Mouse (Mus musculus) heart, embryonic 11.5 days (tissue): ENCODE measurements around the gene Gdpd4. TPM values are rescaled to one million over a fixed set of nuclear protein-coding genes. Genes with fewer than 3 reads are reported as not detected.

Source experiments
- ATAC-seq: fragments of 200-750 bp; cut with Nextera tagmentation; replicated peaks from 2 replicates; pipeline ENCODE4 v1.8.0; 2017; ENCODE audit warnings: moderate library complexity; ENCODE audit not compliant: insufficient number of reproducible peaks, low FRiP score, low TSS enrichment
- H3K27ac ChIP-seq: fragments of 300-500 bp; sonication (generic); 2 replicates; pipeline ENCODE4 v1.5.1; 2014; ENCODE audit warnings: mild to moderate bottlenecking, low read depth, low read length
- H3K27me3 ChIP-seq: fragments of 300-500 bp; sonication (generic); 2 replicates; pipeline ENCODE4 v1.6.1; 2014; ENCODE audit warnings: mild to moderate bottlenecking, low read length, mixed read lengths; ENCODE audit not compliant: control insufficient read depth, insufficient read depth
- H3K36me3 ChIP-seq: fragments of 300-500 bp; sonication (generic); 2 replicates; pipeline ENCODE4 v1.6.1; 2014; ENCODE audit warnings: mild to moderate bottlenecking, low read length, moderate library complexity, mixed read lengths; ENCODE audit not compliant: control insufficient read depth, insufficient read depth
- H3K4me1 ChIP-seq: fragments of 300-500 bp; sonication (generic); 2 replicates; pipeline ENCODE4 v1.6.1; 2014; ENCODE audit warnings: low read length; ENCODE audit not compliant: control insufficient read depth, insufficient read depth
- H3K4me2 ChIP-seq: fragments of 300-500 bp; sonication (generic); 2 replicates; pipeline ENCODE4 v1.6.1; 2014; ENCODE audit warnings: mild to moderate bottlenecking, moderate library complexity
- H3K4me3 ChIP-seq: fragments of 300-500 bp; sonication (generic); 2 replicates; pipeline ENCODE4 v1.5.1; 2014; ENCODE audit warnings: low read depth, low read length
- H3K9ac ChIP-seq: fragments of 300-500 bp; sonication (generic); 2 replicates; pipeline ENCODE4 v1.6.1; 2014; ENCODE audit warnings: mild to moderate bottlenecking, low read depth, low read length, moderate library complexity
- H3K9me3 ChIP-seq: fragments of 300-500 bp; sonication (generic); replicated peaks from 2 replicates; pipeline ENCODE4 v1.6.1; 2016; ENCODE audit warnings: low read length; ENCODE audit not compliant: control insufficient read depth
- WGBS: fragments of 180-500 bp; shearing (Covaris S2); extraction: QIAGEN DNeasy Blood & Tissue Kit; methylation state at CpG from one replicate; pipeline ENCODE4 v1.1.7; 2014; ENCODE audit not compliant: insufficient replicate concordance; 5-methylcytosine and 5-hydroxymethylcytosine counted together
- polyA plus RNA-seq: library from polyadenylated mRNA; unstranded; fragments of >200 nt; fragmentation: Nextera tagmentation; extraction: Ambion mirVana; gene quantifications from 2 replicates; pipeline ENCODE4 v1.2.1, GENCODE M21; 2014

Gdpd4 gene
- polyA plus RNA-seq, 1 experiment from 2014 or later: not detected

- H3K27ac ChIP-seq: no peak overlapping the region
- no peak overlapping the region for H3K4me3 ChIP-seq
- no peaks in the 10 kb centered on the region for H3K4me1 ChIP-seq
- H3K9me3 ChIP-seq: no peaks in the 10 kb centered on the region
- H3K27me3 ChIP-seq: no peaks in the 10 kb centered on the region
- no peaks in the 10 kb centered on the region for H3K36me3 ChIP-seq
- H3K4me2 ChIP-seq: no peak overlapping the region
- ATAC-seq: no peak
- no peak overlapping the region for H3K9ac ChIP-seq
- WGBS: 36% methylated on average over 4 of the region's 4 CpGs
Measured at GRCm38 (mm10) chr7:97972486-97972885, 52.7 kb downstream of the Gdpd4 start.

GRCm38 (mm10) chr7:97977463-97977862 lies 57.7 kb downstream of the Gdpd4 start:
- Histone ChIP-seq H3K4me3 (no peak overlapping the region), H3K27ac (no peak overlapping the region), H3K9ac (no peak overlapping the region), H3K4me2 (no peak overlapping the region), H3K36me3 (no peaks in the 10 kb centered on the region), H3K9me3 (no peaks in the 10 kb centered on the region), H3K27me3 (no peaks in the 10 kb centered on the region), H3K4me1 (no peaks in the 10 kb centered on the region)
- no peak for ATAC-seq
- 31% methylated on average over 1 of the region's 1 CpGs for WGBS

- WGBS: 42% methylated on average over 13 of the region's 13 CpGs
- Histone ChIP-seq H3K4me1 (no peaks in the 10 kb centered on the region), H3K9ac (no peak overlapping the region), H3K36me3 (no peaks in the 10 kb centered on the region), H3K4me3 (no peak overlapping the region), H3K27ac (no peak overlapping the region), H3K9me3 (no peaks in the 10 kb centered on the region), H3K4me2 (no peak overlapping the region), H3K27me3 (no peaks in the 10 kb centered on the region)
- ATAC-seq: no peak
Measured at GRCm38 (mm10) chr7:97984108-97984834, 64.5 kb downstream of the Gdpd4 start.

GRCm38 (mm10) chr7:98002617-98003016 lies 82.9 kb downstream of the Gdpd4 start:
- Histone ChIP-seq H3K27ac (no peak overlapping the region), H3K4me2 (no peak overlapping the region), H3K36me3 (no peaks in the 10 kb centered on the region), H3K4me1 (no peaks in the 10 kb centered on the region), H3K27me3 (no peaks in the 10 kb centered on the region), H3K4me3 (no peak overlapping the region), H3K9ac (no peak overlapping the region), H3K9me3 (no peaks in the 10 kb centered on the region)
- no peak for ATAC-seq
- 79% methylated on average over 7 of the region's 7 CpGs for WGBS

- Histone ChIP-seq H3K27me3 (no peaks in the 10 kb centered on the region), H3K9me3 (no peaks in the 10 kb centered on the region), H3K4me3 (no peak overlapping the region), H3K36me3 (no peaks in the 10 kb centered on the region), H3K4me2 (no peak overlapping the region), H3K4me1 (no peaks in the 10 kb centered on the region), H3K9ac (no peak overlapping the region), H3K27ac (no peak overlapping the region)
- no peak for ATAC-seq
- WGBS: 66% methylated on average over 9 of the region's 9 CpGs
Measured at GRCm38 (mm10) chr7:98048101-98048824, 128.5 kb downstream of the Gdpd4 start.

GRCm38 (mm10) chr7:98051980-98052379 lies 132.2 kb downstream of the Gdpd4 start:
- Histone ChIP-seq H3K27me3 (no peaks in the 10 kb centered on the region), H3K27ac (no peak overlapping the region), H3K9me3 (no peaks in the 10 kb centered on the region), H3K4me3 (no peak overlapping the region), H3K36me3 (no peaks in the 10 kb centered on the region), H3K9ac (no peak overlapping the region), H3K4me2 (no peak overlapping the region), H3K4me1 (no peaks in the 10 kb centered on the region)
- no peak for ATAC-seq
- 20% methylated on average over 8 of the region's 8 CpGs for WGBS

- no peaks in the 10 kb centered on the region for H3K36me3 ChIP-seq
- H3K27ac ChIP-seq: no peak overlapping the region
- WGBS: 79% methylated on average over 9 of the region's 9 CpGs
- H3K9me3 ChIP-seq: no peaks in the 10 kb centered on the region
- H3K27me3 ChIP-seq: no peaks in the 10 kb centered on the region
- H3K9ac ChIP-seq: no peak overlapping the region
- no peaks in the 10 kb centered on the region for H3K4me1 ChIP-seq
- H3K4me2 ChIP-seq: no peak overlapping the region
- no peak overlapping the region for H3K4me3 ChIP-seq
- ATAC-seq: no peak
Measured at GRCm38 (mm10) chr7:98054461-98054860, 134.7 kb downstream of the Gdpd4 start.

- Histone ChIP-seq H3K36me3 (no peaks in the 10 kb centered on the region), H3K4me1 (no peaks in the 10 kb centered on the region), H3K4me3 (no peak overlapping the region), H3K9ac (no peak overlapping the region), H3K27me3 (no peaks in the 10 kb centered on the region), H3K27ac (no peak overlapping the region), H3K4me2 (no peak overlapping the region), H3K9me3 (no peaks in the 10 kb centered on the region)
- WGBS: 89% methylated on average over 8 of the region's 8 CpGs
- ATAC-seq: no peak
Measured at GRCm38 (mm10) chr7:98054942-98055341, 135.2 kb downstream of the Gdpd4 start.

GRCm38 (mm10) chr7:98066229-98066628 lies 146.5 kb downstream of the Gdpd4 start:
- H3K4me2 ChIP-seq: no peak overlapping the region
- no peaks in the 10 kb centered on the region for H3K27me3 ChIP-seq
- H3K9ac ChIP-seq: no peak overlapping the region
- H3K9me3 ChIP-seq: no peaks in the 10 kb centered on the region
- no peaks in the 10 kb centered on the region for H3K4me1 ChIP-seq
- H3K4me3 ChIP-seq: no peak overlapping the region
- no peak overlapping the region for H3K27ac ChIP-seq
- no peaks in the 10 kb centered on the region for H3K36me3 ChIP-seq
- WGBS: 75% methylated on average over 11 of the region's 11 CpGs
- no peak for ATAC-seq
